In genomic region chr11:60701611-60702010, GRCm38 (mm10) we compare ENCODE assay signal across 9 mouse cellular contexts. TPM values are rescaled to one million over a fixed set of nuclear protein-coding genes. Genes with fewer than 3 reads are reported as not detected.
DNase-seq lines count a peak whose midpoint lies in the region; ATAC-seq and TF ChIP-seq lines count a peak whose summit lies in the region.
"Had no signal": no experiment of that assay in that cellular context is flagged by ENCODE, and none has a peak within 500 bp of the region (broad histone marks: within the 10 kb centered on the region; RNA-seq: fewer than 3 reads in every experiment).

No protein-coding gene starts in this region.

- TF ChIP-seq POLR2A in myocyte (IDR thresholded peaks at IDR 0.05; ENCODE audit: insufficient read length, low read depth) = no peak

- peak overlapping the region; percentile 92 for H3K4me2 ChIP-seq in forebrain, embryonic 13.5 days
- H3K4me2 ChIP-seq in myocyte (ENCODE audit: low read depth) = peak overlapping the region; percentile 74

- peaks cover 38% of the 10 kb centered on the region for H3K36me3 ChIP-seq in forebrain, embryonic 13.5 days (ENCODE audit: poor library complexity, severe bottlenecking)
- H3K36me3 ChIP-seq in myocyte (ENCODE audit: control insufficient read depth, insufficient read depth) = no peaks in the 10 kb centered on the region

- DNase-seq in heart, adult 18-20 months = peak; percentile 1 to 13
- DNase-seq in heart, postnatal 36 days = no peak
- peak; percentile 24 to 34 for DNase-seq in right cerebral cortex, postnatal 10 days (ENCODE audit: low spot score in 2 of 2)
- no peak for DNase-seq in right cerebral cortex, postnatal 14 days
- no peak for DNase-seq in retina, embryonic 14.5 days (ENCODE audit: low spot score)
- no peak for DNase-seq in MN1 (ENCODE audit: low spot score)

- no peak for ATAC-seq in forebrain, embryonic 13.5 days

- no peaks in the 10 kb centered on the region for H3K9me3 ChIP-seq in forebrain, embryonic 13.5 days (replicated peaks)

- H3K4me3 ChIP-seq in forebrain, embryonic 13.5 days = peak overlapping the region; percentile 13; the same call in 1 of the 2 replicates
- H3K4me3 ChIP-seq in myocyte = peak overlapping the region; percentile 55

- intact Hi-C loops in heart, postnatal 36 days (cut with DNase I) = loop anchor here (2.0 kb wide), 1 partner anchor 75 kb away; the partner anchor contains the start of genes Smcr8 and Top3a

- peak overlapping the region; percentile 26; the same call in 1 of the 2 replicates for H3K9ac ChIP-seq in forebrain, embryonic 13.5 days

- peaks cover 47% of the 10 kb centered on the region for H3K4me1 ChIP-seq in forebrain, embryonic 13.5 days

- H3K79me2 ChIP-seq in myocyte (ENCODE audit: control insufficient read depth, insufficient read depth) = peaks cover 49% of the 10 kb centered on the region

- H3ac ChIP-seq in myocyte (ENCODE audit: control insufficient read depth, insufficient read length) = no peak overlapping the region

- WGBS in forebrain, embryonic 13.5 days = 88% methylated on average over 2 of the region's 4 CpGs

- no peaks in the 10 kb centered on the region for H3K27me3 ChIP-seq in forebrain, embryonic 13.5 days
- no peaks in the 10 kb centered on the region for H3K27me3 ChIP-seq in myocyte (ENCODE audit: control insufficient read depth, insufficient read depth, insufficient read length)

- no peak overlapping the region for H3K27ac ChIP-seq in forebrain, embryonic 13.5 days
- H3K27ac ChIP-seq: kidney, postnatal 0 days had no signal

TF ChIP-seq in myocyte, 11 proteins besides CTCF, POLR2A, EP300 and RAD21:
- TF ChIP-seq TCF12 (IDR thresholded peaks at IDR 0.05; ENCODE audit: insufficient read depth, poor library complexity, severe bottlenecking) (no peak), SRF (IDR thresholded peaks at IDR 0.05; ENCODE audit: control insufficient read depth, insufficient read length, low read depth) (no peak), REST (IDR thresholded peaks at IDR 0.05; ENCODE audit: insufficient read depth, insufficient read length) (no peak), E2F4 (IDR thresholded peaks at IDR 0.05; ENCODE audit: insufficient read depth) (no peak), CEBPB (IDR thresholded peaks at IDR 0.05; ENCODE audit: insufficient read depth, poor library complexity, severe bottlenecking) (no peak), MYOD1 (IDR thresholded peaks at IDR 0.05; ENCODE audit: control insufficient read depth in 1 of 3, insufficient read length in 2 of 3, low read depth in 2 of 3) (no peak), MYOG (IDR thresholded peaks at IDR 0.05; ENCODE audit: control insufficient read depth in 1 of 3, insufficient read depth in 1 of 3, insufficient read length in 2 of 3, low read depth in 2 of 3) (no peak), MAX (IDR thresholded peaks at IDR 0.05; ENCODE audit: low read depth) (no peak), USF1 (IDR thresholded peaks at IDR 0.05; ENCODE audit: low read depth) (no peak), POLR2AphosphoS2 (IDR thresholded peaks at IDR 0.05; ENCODE audit: insufficient read length, low read depth) (no peak), TCF3 (IDR thresholded peaks at IDR 0.05; ENCODE audit: insufficient read length, low read depth) (no peak)

RNA-seq across cellular contexts. Expression of gene Llgl1, which starts 2.1 kb away (rescaled TPM):
- 10 to 100 TPM; 10.4 to 10.8 TPM for total RNA-seq in heart, adult 18-20 months (2021)
- total RNA-seq in heart, postnatal 36 days (2021) = 10 to 100 TPM; 13.6 to 13.7 TPM
- 97.5 and 110 TPM in 2 replicates for polyA plus RNA-seq in forebrain, embryonic 13.5 days (2015; fragmentation: Nextera tagmentation; extraction: Ambion mirVana)
- 33.4 TPM for polyA plus RNA-seq in myocyte (2012; fragmentation: generic; extraction: Trizol)

RNA-seq across cellular contexts. Expression of gene Flii, which starts 25.5 kb away (rescaled TPM):
- 100 to 1,000 TPM; 124 to 129 TPM for total RNA-seq in heart, adult 18-20 months (2021)
- total RNA-seq in heart, postnatal 36 days (2021) = 100 to 1,000 TPM; 124 to 126 TPM
- 64.2 and 72.5 TPM in 2 replicates for polyA plus RNA-seq in forebrain, embryonic 13.5 days (2015; fragmentation: Nextera tagmentation; extraction: Ambion mirVana)
- polyA plus RNA-seq in myocyte (2012; fragmentation: generic; extraction: Trizol) = 247 TPM

RNA-seq across cellular contexts. Expression of gene Mief2, which starts 26.6 kb away (rescaled TPM):
- 10 to 100 TPM; 30.5 to 34.2 TPM for total RNA-seq in heart, adult 18-20 months (2021)
- 10 to 100 TPM; 36.1 to 36.4 TPM for total RNA-seq in heart, postnatal 36 days (2021)
- 16.1 and 17.8 TPM in 2 replicates for polyA plus RNA-seq in forebrain, embryonic 13.5 days (2015; fragmentation: Nextera tagmentation; extraction: Ambion mirVana)
- polyA plus RNA-seq in myocyte (2012; fragmentation: generic; extraction: Trizol) = 49.7 TPM

Comparison
In these comparisons a context has a peak if more than half of its experiments do, and no peak if none do; other contexts are left out.
1. DNase-seq: peak in heart, adult 18-20 months (2 of 2) and right cerebral cortex, postnatal 10 days (2 of 2); none in heart, postnatal 36 days (0 of 2), right cerebral cortex, postnatal 14 days (single experiment), retina, embryonic 14.5 days (single experiment) and MN1 (single experiment).